Mouse (Mus musculus): ENCODE data around the gene Ninj1. TPM values are rescaled to one million over a fixed set of nuclear protein-coding genes. Genes with fewer than 3 reads are reported as not detected.

The Ninj1 gene
- polyA plus RNA-seq, 1 experiment from 2014 or later: 54.2 TPM

GRCm38 (mm10) chr13:49163645-49164044 lies 23.6 kb upstream of the Ninj1 start:
- no peak for ATAC-seq (ENCODE audit: low FRiP score, low TSS enrichment)
- no peak overlapping the region for H3K4me2 ChIP-seq (replicated peaks; ENCODE audit: low read depth, low read length)
- no peak overlapping the region for H3K27ac ChIP-seq (ENCODE audit: low read depth, low read length)
- no peak overlapping the region for H3K4me3 ChIP-seq (ENCODE audit: low read length)
- H3K9ac ChIP-seq (ENCODE audit: low read depth, low read length): no peak overlapping the region
- WGBS: 75% methylated on average over 7 of the region's 7 CpGs
- no peaks in the 10 kb centered on the region for H3K27me3 ChIP-seq (ENCODE audit: control insufficient read depth, insufficient read depth, low read length)
- no peaks in the 10 kb centered on the region for H3K9me3 ChIP-seq (ENCODE audit: control insufficient read depth, low read length)
- H3K4me1 ChIP-seq (ENCODE audit: control insufficient read depth, insufficient read depth, low read length): no peaks in the 10 kb centered on the region
- H3K36me3 ChIP-seq (ENCODE audit: control insufficient read depth, insufficient read depth, low read length): no peaks in the 10 kb centered on the region

- H3K4me1 ChIP-seq (ENCODE audit: control insufficient read depth, insufficient read depth, low read length): no peaks in the 10 kb centered on the region
- H3K4me3 ChIP-seq (ENCODE audit: low read length): no peak overlapping the region
- H3K27me3 ChIP-seq (ENCODE audit: control insufficient read depth, insufficient read depth, low read length): no peaks in the 10 kb centered on the region
- 51% methylated on average over 9 of the region's 9 CpGs for WGBS
- no peak overlapping the region for H3K27ac ChIP-seq (ENCODE audit: low read depth, low read length)
- H3K9ac ChIP-seq (ENCODE audit: low read depth, low read length): no peak overlapping the region
- no peak for ATAC-seq (ENCODE audit: low FRiP score, low TSS enrichment)
- no peaks in the 10 kb centered on the region for H3K36me3 ChIP-seq (ENCODE audit: control insufficient read depth, insufficient read depth, low read length)
- no peak overlapping the region for H3K4me2 ChIP-seq (replicated peaks; ENCODE audit: low read depth, low read length)
- H3K9me3 ChIP-seq (ENCODE audit: control insufficient read depth, low read length): no peaks in the 10 kb centered on the region
These were observed 20.2 kb upstream of the Ninj1 start for GRCm38 (mm10) chr13:49167081-49167480.

- Histone ChIP-seq H3K4me3 (ENCODE audit: low read length) (no peak overlapping the region), H3K9me3 (ENCODE audit: control insufficient read depth, low read length) (no peaks in the 10 kb centered on the region), H3K4me1 (ENCODE audit: control insufficient read depth, insufficient read depth, low read length) (no peaks in the 10 kb centered on the region), H3K27me3 (ENCODE audit: control insufficient read depth, insufficient read depth, low read length) (no peaks in the 10 kb centered on the region), H3K9ac (ENCODE audit: low read depth, low read length) (no peak overlapping the region), H3K27ac (ENCODE audit: low read depth, low read length) (no peak overlapping the region), H3K4me2 (replicated peaks; ENCODE audit: low read depth, low read length) (no peak overlapping the region), H3K36me3 (ENCODE audit: control insufficient read depth, insufficient read depth, low read length) (no peaks in the 10 kb centered on the region)
- 14% methylated on average over 17 of the region's 17 CpGs for WGBS
- peak; percentile 82 for ATAC-seq (ENCODE audit: low FRiP score, low TSS enrichment)
These were observed 17.7 kb upstream of the Ninj1 start for GRCm38 (mm10) chr13:49169448-49170207.

GRCm38 (mm10) chr13:49170623-49171022 lies 16.7 kb upstream of the Ninj1 start:
- no peaks in the 10 kb centered on the region for H3K27me3 ChIP-seq (ENCODE audit: control insufficient read depth, insufficient read depth, low read length)
- H3K9ac ChIP-seq (ENCODE audit: low read depth, low read length): no peak overlapping the region
- no peak overlapping the region for H3K27ac ChIP-seq (ENCODE audit: low read depth, low read length)
- H3K36me3 ChIP-seq (ENCODE audit: control insufficient read depth, insufficient read depth, low read length): no peaks in the 10 kb centered on the region
- no peaks in the 10 kb centered on the region for H3K9me3 ChIP-seq (ENCODE audit: control insufficient read depth, low read length)
- no peak overlapping the region for H3K4me2 ChIP-seq (replicated peaks; ENCODE audit: low read depth, low read length)
- no peak for ATAC-seq (ENCODE audit: low FRiP score, low TSS enrichment)
- H3K4me1 ChIP-seq (ENCODE audit: control insufficient read depth, insufficient read depth, low read length): no peaks in the 10 kb centered on the region
- no peak overlapping the region for H3K4me3 ChIP-seq (ENCODE audit: low read length)
- 86% methylated on average over 11 of the region's 11 CpGs for WGBS

- H3K4me3 ChIP-seq (ENCODE audit: low read length): no peak overlapping the region
- 52% methylated on average over 1 of the region's 1 CpGs for WGBS
These were observed 15.6 kb upstream of the Ninj1 start for GRCm38 (mm10) chr13:49171729-49172128.

GRCm38 (mm10) chr13:49172335-49172734 lies 14.9 kb upstream of the Ninj1 start:
- no peak overlapping the region for H3K4me2 ChIP-seq (replicated peaks; ENCODE audit: low read depth, low read length)
- H3K36me3 ChIP-seq (ENCODE audit: control insufficient read depth, insufficient read depth, low read length): no peaks in the 10 kb centered on the region
- H3K27ac ChIP-seq (ENCODE audit: low read depth, low read length): no peak overlapping the region
- no peak for ATAC-seq (ENCODE audit: low FRiP score, low TSS enrichment)
- WGBS: 88% methylated on average over 7 of the region's 7 CpGs
- no peaks in the 10 kb centered on the region for H3K4me1 ChIP-seq (ENCODE audit: control insufficient read depth, insufficient read depth, low read length)
- no peak overlapping the region for H3K4me3 ChIP-seq (ENCODE audit: low read length)
- no peak overlapping the region for H3K9ac ChIP-seq (ENCODE audit: low read depth, low read length)
- H3K9me3 ChIP-seq (ENCODE audit: control insufficient read depth, low read length): no peaks in the 10 kb centered on the region
- H3K27me3 ChIP-seq (ENCODE audit: control insufficient read depth, insufficient read depth, low read length): no peaks in the 10 kb centered on the region

More at GRCm38 (mm10) chr13:49171729-49172128, 15.6 kb upstream of the Ninj1 start:
- Histone ChIP-seq H3K27ac (ENCODE audit: low read depth, low read length) (no peak overlapping the region), H3K9me3 (ENCODE audit: control insufficient read depth, low read length) (no peaks in the 10 kb centered on the region), H3K36me3 (ENCODE audit: control insufficient read depth, insufficient read depth, low read length) (no peaks in the 10 kb centered on the region), H3K4me1 (ENCODE audit: control insufficient read depth, insufficient read depth, low read length) (no peaks in the 10 kb centered on the region), H3K4me2 (replicated peaks; ENCODE audit: low read depth, low read length) (no peak overlapping the region), H3K27me3 (ENCODE audit: control insufficient read depth, insufficient read depth, low read length) (no peaks in the 10 kb centered on the region), H3K9ac (ENCODE audit: low read depth, low read length) (no peak overlapping the region)
- ATAC-seq (ENCODE audit: low FRiP score, low TSS enrichment): no peak

GRCm38 (mm10) chr13:49172971-49173596 lies 14.2 kb upstream of the Ninj1 start:
- Histone ChIP-seq H3K27ac (ENCODE audit: low read depth, low read length) (no peak overlapping the region), H3K4me1 (ENCODE audit: control insufficient read depth, insufficient read depth, low read length) (no peaks in the 10 kb centered on the region), H3K36me3 (ENCODE audit: control insufficient read depth, insufficient read depth, low read length) (no peaks in the 10 kb centered on the region), H3K4me3 (ENCODE audit: low read length) (no peak overlapping the region), H3K4me2 (replicated peaks; ENCODE audit: low read depth, low read length) (no peak overlapping the region), H3K9me3 (ENCODE audit: control insufficient read depth, low read length) (no peaks in the 10 kb centered on the region), H3K9ac (ENCODE audit: low read depth, low read length) (no peak overlapping the region), H3K27me3 (ENCODE audit: control insufficient read depth, insufficient read depth, low read length) (no peaks in the 10 kb centered on the region)
- WGBS: 6% methylated on average over 12 of the region's 12 CpGs
- peak; percentile 73 for ATAC-seq (ENCODE audit: low FRiP score, low TSS enrichment)

- Histone ChIP-seq H3K36me3 (ENCODE audit: control insufficient read depth, insufficient read depth, low read length) (no peaks in the 10 kb centered on the region), H3K27ac (ENCODE audit: low read depth, low read length) (no peak overlapping the region), H3K9me3 (ENCODE audit: control insufficient read depth, low read length) (no peaks in the 10 kb centered on the region), H3K9ac (ENCODE audit: low read depth, low read length) (no peak overlapping the region), H3K27me3 (ENCODE audit: control insufficient read depth, insufficient read depth, low read length) (no peaks in the 10 kb centered on the region), H3K4me2 (replicated peaks; ENCODE audit: low read depth, low read length) (no peak overlapping the region), H3K4me3 (ENCODE audit: low read length) (no peak overlapping the region), H3K4me1 (ENCODE audit: control insufficient read depth, insufficient read depth, low read length) (no peaks in the 10 kb centered on the region)
- no peak for ATAC-seq (ENCODE audit: low FRiP score, low TSS enrichment)
- WGBS: 84% methylated on average over 10 of the region's 10 CpGs
These were observed 11.8 kb upstream of the Ninj1 start for GRCm38 (mm10) chr13:49175509-49175908.

GRCm38 (mm10) chr13:49178839-49179585 lies 8.3 kb upstream of the Ninj1 start:
- ATAC-seq (ENCODE audit: low FRiP score, low TSS enrichment): 0 out of 2 replicates have a peak, but pooled peaks have one; percentile 21
- H3K27ac ChIP-seq (ENCODE audit: low read depth, low read length): no peak overlapping the region
- H3K9ac ChIP-seq (ENCODE audit: low read depth, low read length): no peak overlapping the region
- H3K4me1 ChIP-seq (ENCODE audit: control insufficient read depth, insufficient read depth, low read length): no peaks in the 10 kb centered on the region
- no peaks in the 10 kb centered on the region for H3K27me3 ChIP-seq (ENCODE audit: control insufficient read depth, insufficient read depth, low read length)
- 70% methylated on average over 19 of the region's 19 CpGs for WGBS
- H3K4me3 ChIP-seq (ENCODE audit: low read length): no peak overlapping the region
- H3K9me3 ChIP-seq (ENCODE audit: control insufficient read depth, low read length): no peaks in the 10 kb centered on the region
- no peak overlapping the region for H3K4me2 ChIP-seq (replicated peaks; ENCODE audit: low read depth, low read length)
- H3K36me3 ChIP-seq (ENCODE audit: control insufficient read depth, insufficient read depth, low read length): no peaks in the 10 kb centered on the region

Data from kidney, embryonic 14.5 days (tissue).